ENCODE assay signal across 19 mouse cellular contexts in genomic region chr16:23680434-23680833, GRCm38 (mm10).
"Had no signal": no experiment of that assay in that cellular context is flagged by ENCODE, and none has a peak within 500 bp of the region (broad histone marks: within the 10 kb centered on the region; RNA-seq: fewer than 3 reads in every experiment).

No protein-coding gene starts in this region.

- H3K36me3 ChIP-seq: kidney, embryonic 15.5 days; liver, embryonic 13.5 days; neural tube, embryonic 13.5 days had no signal

- H3K4me3 ChIP-seq: kidney, embryonic 15.5 days; left cerebral cortex, adult 2 months; liver, embryonic 13.5 days; myocyte; neural tube, embryonic 13.5 days had no signal

- H3K4me2 ChIP-seq: kidney, embryonic 15.5 days; liver, embryonic 13.5 days; neural tube, embryonic 13.5 days had no signal

- DNase-seq: kidney, adult 2 months; kidney, postnatal 10 days; kidney, postnatal 36 days; layer of hippocampus, postnatal 36 days; liver, embryonic 13.5 days; lung, adult 2 months; lung, postnatal 14 days; lung, postnatal 4 days; right cerebral cortex, adult 18-20 months; right cerebral cortex, postnatal 14 days; right cerebral cortex, postnatal 4 days; thymus, adult 2 months; thymus, postnatal 14 days; thymus, postnatal 4 days had no signal

- H3K27ac ChIP-seq: kidney, embryonic 15.5 days; left cerebral cortex, adult 2 months; liver, embryonic 13.5 days; neural tube, embryonic 13.5 days had no signal

- H3K9ac ChIP-seq: kidney, embryonic 15.5 days; liver, embryonic 13.5 days; neural tube, embryonic 13.5 days had no signal

- H3K9me3 ChIP-seq: kidney, embryonic 15.5 days; liver, embryonic 13.5 days; neural tube, embryonic 13.5 days had no signal

- H3K4me1 ChIP-seq: kidney, embryonic 15.5 days; liver, embryonic 13.5 days; neural tube, embryonic 13.5 days had no signal

- ATAC-seq: intestine, postnatal 0 days had no signal

- H3K27me3 ChIP-seq: kidney, embryonic 15.5 days; liver, embryonic 13.5 days; neural tube, embryonic 13.5 days had no signal
